Mouse (Mus musculus): ENCODE data around the gene Lig4. TPM values are rescaled to one million over a fixed set of nuclear protein-coding genes. Genes with fewer than 3 reads are reported as not detected.

Gene Lig4
- polyA plus RNA-seq, 1 experiment from 2014 or later = 10.1 TPM

- H3K27ac ChIP-seq = no peak overlapping the region
- H3K4me1 ChIP-seq = peaks cover 24% of the 10 kb centered on the region
- no peaks in the 10 kb centered on the region for H3K27me3 ChIP-seq (replicated peaks)
- peak overlapping the region; percentile 68 for H3K4me2 ChIP-seq (replicated peaks)
- H3K9me3 ChIP-seq = no peaks in the 10 kb centered on the region
- H3K4me3 ChIP-seq = peak overlapping the region; percentile 62
- ATAC-seq (ENCODE audit: low FRiP score, low read depth) = peak; percentile 95
- peaks cover 24% of the 10 kb centered on the region for H3K36me3 ChIP-seq
- H3K9ac ChIP-seq = peak overlapping the region; percentile 50
- WGBS = under 1% methylated on average over 47 of the region's 47 CpGs
These were observed 1.4 kb downstream of the Lig4 start for GRCm38 (mm10) chr8:9975898-9976611.

- 52% methylated on average over 5 of the region's 5 CpGs for WGBS
- Histone ChIP-seq H3K4me3 (peak overlapping the region; percentile 62), H3K4me2 (replicated peaks) (peak overlapping the region; percentile 68), H3K9me3 (no peaks in the 10 kb centered on the region), H3K4me1 (peaks cover 23% of the 10 kb centered on the region), H3K27me3 (replicated peaks) (no peaks in the 10 kb centered on the region), H3K9ac (peak overlapping the region; percentile 22; the same call in 1 of the 2 replicates), H3K27ac (no peak overlapping the region), H3K36me3 (peaks cover 26% of the 10 kb centered on the region)
- no peak for ATAC-seq (ENCODE audit: low FRiP score, low read depth)
These were observed 2.2 kb downstream of the Lig4 start for GRCm38 (mm10) chr8:9975276-9975675.

- Histone ChIP-seq H3K4me3 (no peak overlapping the region), H3K27ac (no peak overlapping the region), H3K27me3 (replicated peaks) (no peaks in the 10 kb centered on the region), H3K9me3 (no peaks in the 10 kb centered on the region), H3K36me3 (peaks cover 29% of the 10 kb centered on the region), H3K4me1 (peaks cover 8% of the 10 kb centered on the region), H3K9ac (no peak overlapping the region), H3K4me2 (replicated peaks) (no peak overlapping the region)
- ATAC-seq (ENCODE audit: low FRiP score, low read depth) = no peak
- 97% methylated on average over 9 of the region's 9 CpGs for WGBS
These were observed 5.6 kb downstream of the Lig4 start for GRCm38 (mm10) chr8:9971866-9972265.

GRCm38 (mm10) chr8:9959919-9960318, 17.6 kb downstream of the Lig4 start:
- H3K36me3 ChIP-seq = no peaks in the 10 kb centered on the region
- H3K27ac ChIP-seq = no peak overlapping the region
- no peak for ATAC-seq (ENCODE audit: low FRiP score, low read depth)
- no peak overlapping the region for H3K4me2 ChIP-seq (replicated peaks)
- 92% methylated on average over 2 of the region's 2 CpGs for WGBS
- H3K4me1 ChIP-seq = no peaks in the 10 kb centered on the region
- H3K27me3 ChIP-seq (replicated peaks) = no peaks in the 10 kb centered on the region
- H3K9me3 ChIP-seq = no peaks in the 10 kb centered on the region
- H3K4me3 ChIP-seq = no peak overlapping the region
- H3K9ac ChIP-seq = no peak overlapping the region

- Histone ChIP-seq H3K4me1 (no peaks in the 10 kb centered on the region), H3K27ac (no peak overlapping the region), H3K4me2 (replicated peaks) (no peak overlapping the region), H3K4me3 (no peak overlapping the region), H3K27me3 (replicated peaks) (no peaks in the 10 kb centered on the region), H3K9me3 (no peaks in the 10 kb centered on the region), H3K36me3 (no peaks in the 10 kb centered on the region), H3K9ac (no peak overlapping the region)
- ATAC-seq (ENCODE audit: low FRiP score, low read depth) = no peak
- WGBS = 69% methylated on average over 4 of the region's 4 CpGs
These were observed 19.1 kb downstream of the Lig4 start for GRCm38 (mm10) chr8:9958338-9958737.

- H3K27ac ChIP-seq = no peak overlapping the region
- WGBS = 73% methylated on average over 10 of the region's 10 CpGs
- no peaks in the 10 kb centered on the region for H3K27me3 ChIP-seq (replicated peaks)
- no peak overlapping the region for H3K9ac ChIP-seq
- H3K4me2 ChIP-seq (replicated peaks) = no peak overlapping the region
- ATAC-seq (ENCODE audit: low FRiP score, low read depth) = no peak
- H3K4me1 ChIP-seq = no peaks in the 10 kb centered on the region
- no peaks in the 10 kb centered on the region for H3K36me3 ChIP-seq
- H3K4me3 ChIP-seq = no peak overlapping the region
- no peaks in the 10 kb centered on the region for H3K9me3 ChIP-seq
These were observed 28.2 kb downstream of the Lig4 start for GRCm38 (mm10) chr8:9949134-9949890.

- Histone ChIP-seq H3K4me1 (no peaks in the 10 kb centered on the region), H3K9ac (no peak overlapping the region), H3K27me3 (replicated peaks) (no peaks in the 10 kb centered on the region), H3K4me3 (no peak overlapping the region), H3K27ac (no peak overlapping the region), H3K4me2 (replicated peaks) (no peak overlapping the region), H3K36me3 (no peaks in the 10 kb centered on the region), H3K9me3 (no peaks in the 10 kb centered on the region)
- 75% methylated on average over 7 of the region's 7 CpGs for WGBS
- 0 out of 2 replicates have a peak, but pooled peaks have one; percentile 53 for ATAC-seq (ENCODE audit: low FRiP score, low read depth)
These were observed 41.9 kb downstream of the Lig4 start for GRCm38 (mm10) chr8:9935574-9935973.

- Histone ChIP-seq H3K27ac (no peak overlapping the region), H3K4me1 (no peaks in the 10 kb centered on the region), H3K4me2 (replicated peaks) (no peak overlapping the region), H3K36me3 (no peaks in the 10 kb centered on the region), H3K9ac (no peak overlapping the region), H3K27me3 (replicated peaks) (no peaks in the 10 kb centered on the region), H3K9me3 (no peaks in the 10 kb centered on the region), H3K4me3 (no peak overlapping the region)
- no peak for ATAC-seq (ENCODE audit: low FRiP score, low read depth)
- 40% methylated on average over 10 of the region's 10 CpGs for whole genome bisulfite sequencing
These were observed 42.5 kb downstream of the Lig4 start for GRCm38 (mm10) chr8:9934891-9935565.

- no peak for ATAC-seq (ENCODE audit: low FRiP score, low read depth)
- no peak overlapping the region for H3K9ac ChIP-seq
- no peaks in the 10 kb centered on the region for H3K27me3 ChIP-seq (replicated peaks)
- no peak overlapping the region for H3K27ac ChIP-seq
- no peaks in the 10 kb centered on the region for H3K4me1 ChIP-seq
- no peak overlapping the region for H3K4me2 ChIP-seq (replicated peaks)
- no peak overlapping the region for H3K4me3 ChIP-seq
- H3K9me3 ChIP-seq = no peaks in the 10 kb centered on the region
- no peaks in the 10 kb centered on the region for H3K36me3 ChIP-seq
These were observed 44.8 kb downstream of the Lig4 start for GRCm38 (mm10) chr8:9932711-9933110.

- Histone ChIP-seq H3K27ac (no peak overlapping the region), H3K9ac (no peak overlapping the region), H3K4me2 (replicated peaks) (no peak overlapping the region), H3K4me1 (no peaks in the 10 kb centered on the region), H3K27me3 (replicated peaks) (no peaks in the 10 kb centered on the region), H3K36me3 (no peaks in the 10 kb centered on the region), H3K9me3 (no peaks in the 10 kb centered on the region), H3K4me3 (no peak overlapping the region)
- WGBS = 75% methylated on average over 14 of the region's 14 CpGs
- no peak for ATAC-seq (ENCODE audit: low FRiP score, low read depth)
These were observed 47.6 kb downstream of the Lig4 start for GRCm38 (mm10) chr8:9929746-9930445.
